Mouse (Mus musculus) limb, embryonic 10.5 days (tissue): Measurements from ENCODE around the gene Mrpl10. TPM values are rescaled to one million over a fixed set of nuclear protein-coding genes. Genes with fewer than 3 reads are reported as not detected.

Source experiments
- DNase-seq: peaks from one replicate; pipeline ENCODE4 v3.0.0-alpha.2; 2017; ENCODE audit warnings: low spot score
- H3K27ac ChIP-seq: fragments of 300-500 bp; sonication (generic); 2 replicates; pipeline ENCODE4 v1.5.1; 2016; ENCODE audit warnings: mild to moderate bottlenecking
- H3K27me3 ChIP-seq: fragments of 300-500 bp; sonication (generic); 2 replicates; pipeline ENCODE4 v1.6.1; 2016; ENCODE audit warnings: low read depth, mild to moderate bottlenecking; ENCODE audit not compliant: poor library complexity, severe bottlenecking
- H3K36me3 ChIP-seq: fragments of 300-500 bp; sonication (generic); 2 replicates; pipeline ENCODE4 v1.6.1; 2016; ENCODE audit warnings: mild to moderate bottlenecking, moderate library complexity
- H3K4me1 ChIP-seq: fragments of 300-500 bp; sonication (generic); 2 replicates; pipeline ENCODE4 v1.6.1; 2016
- H3K4me3 ChIP-seq: fragments of 300-500 bp; sonication (generic); 2 replicates; pipeline ENCODE4 v1.5.1; 2016; ENCODE audit warnings: mild to moderate bottlenecking, moderate library complexity
- H3K9me3 ChIP-seq: fragments of 300-500 bp; sonication (generic); replicated peaks from 2 replicates; pipeline ENCODE4 v1.6.1; 2016; ENCODE audit warnings: mild to moderate bottlenecking
- WGBS: fragments of 180-500 bp; shearing (Covaris S2); methylation state at CpG from one replicate; pipeline ENCODE4 v1.1.7; 2016; 5-methylcytosine and 5-hydroxymethylcytosine counted together
- polyA plus RNA-seq: library from polyadenylated mRNA; unstranded; fragments of >200 nt; fragmentation: Nextera tagmentation; extraction: Ambion mirVana; gene quantifications from 2 replicates; pipeline ENCODE4 v1.2.1, GENCODE M21; 2016

The Mrpl10 gene
- polyA plus RNA-seq, 1 experiment from 2014 or later, result 94.8 TPM

DNA sequence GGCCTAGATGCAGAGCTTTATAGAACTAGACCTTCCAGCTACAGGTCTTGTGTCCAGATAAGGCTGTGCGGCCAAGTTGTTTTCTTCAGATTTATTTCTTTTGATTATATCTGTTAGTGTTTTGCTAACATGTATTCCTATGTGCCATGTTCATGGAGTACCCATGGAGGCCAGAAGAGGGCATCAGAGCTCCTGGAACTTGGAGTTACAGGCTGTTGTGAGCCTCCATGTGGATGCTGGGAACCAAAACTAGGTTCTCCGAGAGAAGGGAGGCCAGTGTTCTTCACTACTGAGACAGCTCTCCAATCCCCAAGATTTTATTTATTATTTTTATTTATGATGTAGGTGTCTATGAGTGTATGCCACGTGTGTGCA is 22.5 kb downstream of the Mrpl10 start:
- H3K4me3 ChIP-seq, result no peak overlapping the region
- H3K9me3 ChIP-seq, result no peaks in the 10 kb centered on the region
- peaks cover 57% of the 10 kb centered on the region for H3K36me3 ChIP-seq
- WGBS, result 92% methylated on average over 3 of the region's 3 CpGs
- H3K4me1 ChIP-seq, result peaks cover 4% of the 10 kb centered on the region; the same call in 1 of the 2 replicates
- H3K27ac ChIP-seq, result no peak overlapping the region
- H3K27me3 ChIP-seq, result no peaks in the 10 kb centered on the region
- no peak for DNase-seq

DNA sequence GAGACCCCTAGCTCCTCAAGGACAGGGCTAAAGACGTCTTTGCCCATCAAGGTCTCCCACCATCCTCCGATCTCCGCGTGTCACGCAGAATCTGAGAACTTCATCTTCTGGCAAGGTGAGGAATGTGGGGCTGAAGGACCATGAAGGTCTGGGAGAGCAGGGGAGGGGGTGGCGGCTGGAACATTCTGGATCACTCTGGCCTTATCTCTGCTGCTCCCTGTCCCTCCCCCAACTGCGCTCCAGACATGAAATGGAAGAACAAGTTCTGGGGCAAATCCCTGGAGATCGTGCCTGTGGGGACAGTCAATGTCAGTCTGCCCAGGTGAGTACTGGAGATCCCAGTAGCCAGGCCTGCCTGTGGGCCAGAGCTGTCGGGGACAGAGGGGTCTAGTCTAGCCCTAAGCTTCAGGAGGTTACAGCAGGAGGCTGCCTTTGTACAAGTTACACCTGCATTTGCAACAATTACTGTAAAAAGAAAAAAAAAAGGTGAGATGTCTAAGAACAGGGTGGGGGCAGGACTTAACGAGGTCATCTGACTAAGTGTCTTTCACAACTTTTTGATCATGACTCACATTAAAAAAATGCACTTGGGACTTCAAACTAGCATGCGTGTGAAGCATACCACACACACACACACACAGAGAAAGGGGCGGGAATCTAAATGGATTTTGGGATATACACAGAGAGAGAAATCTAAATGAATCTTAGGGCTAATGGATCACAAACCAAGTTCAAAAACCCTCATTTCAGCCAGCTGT is 24.4 kb downstream of the Mrpl10 start:
- H3K4me1 ChIP-seq, result peaks cover 4% of the 10 kb centered on the region; the same call in 1 of the 2 replicates
- no peak for DNase-seq
- H3K27ac ChIP-seq, result no peak overlapping the region
- WGBS, result 89% methylated on average over 12 of the region's 12 CpGs
- no peak overlapping the region for H3K4me3 ChIP-seq
- H3K27me3 ChIP-seq, result no peaks in the 10 kb centered on the region
- H3K36me3 ChIP-seq, result peaks cover 39% of the 10 kb centered on the region
- no peaks in the 10 kb centered on the region for H3K9me3 ChIP-seq

DNA sequence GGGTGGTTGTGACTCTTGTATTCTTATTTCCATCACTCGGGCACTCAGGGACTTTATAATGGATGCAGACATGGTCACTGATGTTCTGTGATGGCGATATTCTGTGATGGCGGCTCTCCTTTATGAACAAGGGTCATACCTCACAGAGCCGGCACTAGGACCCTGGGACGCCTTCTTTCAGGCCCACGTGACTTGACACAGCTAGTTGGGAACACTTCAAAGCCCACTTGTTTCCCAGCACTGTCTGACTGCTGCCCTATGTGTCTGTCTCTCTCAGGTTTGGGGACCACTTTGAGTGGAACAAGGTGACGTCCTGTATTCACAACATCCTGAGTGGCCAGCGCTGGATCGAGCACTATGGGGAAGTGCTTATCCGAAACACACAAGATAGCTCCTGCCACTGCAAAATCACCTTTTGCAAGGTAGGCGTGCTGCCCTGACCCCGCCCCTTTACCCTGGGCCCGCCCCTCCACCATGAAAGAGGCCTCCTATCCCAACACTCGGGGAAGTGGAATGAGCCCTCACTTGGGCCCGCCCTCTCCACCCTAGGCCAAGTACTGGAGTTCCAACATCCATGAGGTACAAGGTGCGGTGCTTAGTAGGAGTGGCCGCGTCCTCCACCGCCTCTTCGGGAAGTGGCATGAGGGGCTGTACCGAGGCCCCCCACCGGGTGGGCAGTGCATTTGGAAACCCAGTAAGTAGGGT is 25.4 kb downstream of the Mrpl10 start:
- Histone ChIP-seq H3K27me3 (no peaks in the 10 kb centered on the region), H3K36me3 (peaks cover 28% of the 10 kb centered on the region), H3K4me1 (peaks cover 4% of the 10 kb centered on the region; the same call in 1 of the 2 replicates), H3K4me3 (no peak overlapping the region; the same call in 1 of the 2 replicates), H3K9me3 (no peaks in the 10 kb centered on the region), H3K27ac (no peak overlapping the region)
- 44% methylated on average over 22 of the region's 22 CpGs for WGBS
- DNase-seq, result no peak

- 54% methylated on average over 1 of the region's 1 CpGs for WGBS
Observed at GRCm38 (mm10) chr11:97069333-97069732, 28.0 kb downstream of the Mrpl10 start.

DNA sequence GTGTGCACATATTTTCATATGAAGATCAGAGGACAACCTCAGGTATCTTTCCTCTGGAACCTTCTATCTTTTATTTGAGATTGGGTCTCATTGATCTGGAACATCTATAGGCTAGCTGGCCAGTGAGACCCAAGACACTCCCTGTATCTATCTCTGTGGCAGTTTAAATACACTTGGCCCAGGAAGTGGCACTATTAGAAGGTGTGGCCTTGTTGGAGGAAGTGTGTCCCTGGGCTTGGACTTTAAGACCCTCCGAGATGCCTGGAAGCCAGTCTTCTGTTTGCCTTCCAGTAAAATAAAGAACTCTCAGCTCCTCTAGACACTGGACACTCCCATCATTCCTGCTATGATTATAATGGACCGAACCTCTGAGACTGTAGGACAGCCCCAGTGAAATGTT is 28.4 kb downstream of the Mrpl10 start:
- 89% methylated on average over 2 of the region's 2 CpGs for WGBS
- no peak overlapping the region for H3K4me3 ChIP-seq
- H3K4me1 ChIP-seq, result peaks cover 4% of the 10 kb centered on the region; the same call in 1 of the 2 replicates
- DNase-seq, result no peak
- H3K27ac ChIP-seq, result no peak overlapping the region
- H3K27me3 ChIP-seq, result no peaks in the 10 kb centered on the region
- no peaks in the 10 kb centered on the region for H3K9me3 ChIP-seq
- H3K36me3 ChIP-seq, result peaks cover 18% of the 10 kb centered on the region

More at GRCm38 (mm10) chr11:97069333-97069732, 28.0 kb downstream of the Mrpl10 start:
- Histone ChIP-seq H3K9me3 (no peaks in the 10 kb centered on the region), H3K36me3 (peaks cover 20% of the 10 kb centered on the region), H3K27me3 (no peaks in the 10 kb centered on the region), H3K27ac (no peak overlapping the region), H3K4me1 (peaks cover 4% of the 10 kb centered on the region; the same call in 1 of the 2 replicates), H3K4me3 (no peak overlapping the region)
- no peak for DNase-seq

- H3K27me3 ChIP-seq, result no peaks in the 10 kb centered on the region
- H3K4me3 ChIP-seq, result no peak overlapping the region
- peaks cover 14% of the 10 kb centered on the region for H3K36me3 ChIP-seq
- peaks cover 4% of the 10 kb centered on the region; the same call in 1 of the 2 replicates for H3K4me1 ChIP-seq
- DNase-seq, result no peak
- WGBS, result 69% methylated on average over 1 of the region's 1 CpGs
- H3K9me3 ChIP-seq, result no peaks in the 10 kb centered on the region
- no peak overlapping the region for H3K27ac ChIP-seq
Observed at GRCm38 (mm10) chr11:97071129-97071528, 29.8 kb downstream of the Mrpl10 start.

GRCm38 (mm10) chr11:97072533-97072932 is 31.2 kb downstream of the Mrpl10 start:
- no peak overlapping the region for H3K27ac ChIP-seq
- 29% methylated on average over 3 of the region's 3 CpGs for WGBS
- peak; percentile 57 for DNase-seq

DNA sequence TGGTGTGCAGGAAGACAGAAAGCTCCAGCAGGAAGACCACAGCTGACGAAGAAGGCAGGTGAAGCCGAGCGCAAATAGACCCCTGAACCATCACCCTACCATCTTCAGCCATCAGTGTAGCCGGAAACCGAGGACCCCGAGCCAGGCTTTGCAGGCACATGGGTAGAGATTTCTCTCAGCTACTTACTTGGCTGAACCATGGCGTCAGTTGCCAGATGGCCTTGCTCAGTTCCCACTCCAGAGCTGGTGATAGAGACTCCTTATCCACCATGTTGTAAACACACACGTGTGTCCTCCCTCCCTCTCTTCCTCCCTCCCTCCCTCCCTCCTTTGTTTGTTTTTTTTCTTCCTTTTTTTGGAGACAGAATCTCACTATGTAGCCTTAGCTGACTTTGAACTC is 32.9 kb downstream of the Mrpl10 start:
- 82% methylated on average over 8 of the region's 8 CpGs for WGBS
- DNase-seq, result no peak
- H3K27me3 ChIP-seq, result no peaks in the 10 kb centered on the region

More at GRCm38 (mm10) chr11:97072533-97072932, 31.2 kb downstream of the Mrpl10 start:
- Histone ChIP-seq H3K4me1 (no peaks in the 10 kb centered on the region), H3K36me3 (peaks cover 5% of the 10 kb centered on the region), H3K9me3 (no peaks in the 10 kb centered on the region), H3K27me3 (no peaks in the 10 kb centered on the region), H3K4me3 (no peak overlapping the region)

DNA sequence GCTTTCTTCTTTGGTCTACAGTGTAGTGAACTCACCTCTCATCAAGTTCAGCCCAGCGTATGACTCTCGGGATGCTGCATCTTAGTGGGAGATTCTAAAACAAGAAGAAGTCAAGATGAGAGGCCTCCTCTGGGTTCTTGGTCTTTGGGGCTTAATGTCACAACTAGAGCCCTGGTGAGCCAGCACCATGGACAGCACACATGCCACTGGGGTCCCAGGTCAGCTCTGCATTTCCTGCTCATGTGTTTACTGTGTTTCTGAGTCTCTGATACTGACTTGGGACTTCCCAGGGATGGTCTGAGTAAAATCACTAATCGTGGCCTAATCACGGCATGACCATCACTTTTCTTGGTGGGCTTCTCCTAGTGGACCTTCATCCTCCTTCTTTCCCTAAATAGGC is 37.4 kb downstream of the Mrpl10 start:
- peaks cover 8% of the 10 kb centered on the region for H3K4me1 ChIP-seq
- peak; percentile 69 for DNase-seq
- H3K27ac ChIP-seq, result no peak overlapping the region
- no peaks in the 10 kb centered on the region for H3K9me3 ChIP-seq
- 46% methylated on average over 4 of the region's 4 CpGs for WGBS
- H3K4me3 ChIP-seq, result no peak overlapping the region
- H3K36me3 ChIP-seq, result no peaks in the 10 kb centered on the region
- H3K27me3 ChIP-seq, result peaks cover 6% of the 10 kb centered on the region

More for the DNA sequence above, 32.9 kb downstream of the Mrpl10 start:
- Histone ChIP-seq H3K9me3 (no peaks in the 10 kb centered on the region), H3K4me1 (no peaks in the 10 kb centered on the region), H3K27ac (no peak overlapping the region), H3K36me3 (no peaks in the 10 kb centered on the region), H3K4me3 (no peak overlapping the region)

GRCm38 (mm10) chr11:97080291-97080690 is 38.9 kb downstream of the Mrpl10 start:
- no peak overlapping the region for H3K4me3 ChIP-seq
- no peaks in the 10 kb centered on the region for H3K36me3 ChIP-seq
- peaks cover 15% of the 10 kb centered on the region for H3K27me3 ChIP-seq
- no peak overlapping the region for H3K27ac ChIP-seq
- no peaks in the 10 kb centered on the region for H3K9me3 ChIP-seq
- 38% methylated on average over 9 of the region's 9 CpGs for WGBS
- H3K4me1 ChIP-seq, result peaks cover 19% of the 10 kb centered on the region
- no peak for DNase-seq

GRCm38 (mm10) chr11:97082977-97083376 is 41.6 kb downstream of the Mrpl10 start:
- peak; percentile 43 for DNase-seq
- H3K9me3 ChIP-seq, result no peaks in the 10 kb centered on the region; the same call in 1 of the 2 replicates
- H3K4me1 ChIP-seq, result peaks cover 19% of the 10 kb centered on the region
- 48% methylated on average over 11 of the region's 11 CpGs for WGBS
- 0 out of 2 replicates have a peak overlapping the region, but pooled peaks have one; percentile 20 for H3K4me3 ChIP-seq
- no peaks in the 10 kb centered on the region for H3K36me3 ChIP-seq
- H3K27ac ChIP-seq, result no peak overlapping the region
- peaks cover 15% of the 10 kb centered on the region for H3K27me3 ChIP-seq

- H3K4me3 ChIP-seq, result peak overlapping the region; percentile 20
- H3K36me3 ChIP-seq, result no peaks in the 10 kb centered on the region
- H3K9me3 ChIP-seq, result no peaks in the 10 kb centered on the region; the same call in 1 of the 2 replicates
- H3K27me3 ChIP-seq, result peaks cover 15% of the 10 kb centered on the region
- 27% methylated on average over 22 of the region's 22 CpGs for WGBS
- peaks cover 19% of the 10 kb centered on the region for H3K4me1 ChIP-seq
- H3K27ac ChIP-seq, result peak overlapping the region; percentile 44
- no peak for DNase-seq
Observed at GRCm38 (mm10) chr11:97083401-97084140, 42.2 kb downstream of the Mrpl10 start.
